Mouse (Mus musculus) brain, embryonic 14.5 days (tissue): ENCODE results near the gene Gm14226.

Experiments used
- CTCF ChIP-seq: fragments of 200-500 bp; IDR thresholded peaks from 2 replicates; pipeline ENCODE4 v1.5.1; 2012; ENCODE audit warnings: inconsistent platforms, mild to moderate bottlenecking, moderate library complexity, borderline replicate concordance; ENCODE audit not compliant: insufficient read depth, insufficient read length; ENCODE audit errors: extremely low read depth
- POLR2A ChIP-seq: fragments of 200-500 bp; IDR thresholded peaks from 2 replicates; pipeline ENCODE4 v1.6.1; 2012; ENCODE audit warnings: mild to moderate bottlenecking, inconsistent platforms, borderline replicate concordance; ENCODE audit not compliant: poor library complexity, insufficient read depth, insufficient read length, severe bottlenecking; ENCODE audit errors: extremely low read depth

DNA sequence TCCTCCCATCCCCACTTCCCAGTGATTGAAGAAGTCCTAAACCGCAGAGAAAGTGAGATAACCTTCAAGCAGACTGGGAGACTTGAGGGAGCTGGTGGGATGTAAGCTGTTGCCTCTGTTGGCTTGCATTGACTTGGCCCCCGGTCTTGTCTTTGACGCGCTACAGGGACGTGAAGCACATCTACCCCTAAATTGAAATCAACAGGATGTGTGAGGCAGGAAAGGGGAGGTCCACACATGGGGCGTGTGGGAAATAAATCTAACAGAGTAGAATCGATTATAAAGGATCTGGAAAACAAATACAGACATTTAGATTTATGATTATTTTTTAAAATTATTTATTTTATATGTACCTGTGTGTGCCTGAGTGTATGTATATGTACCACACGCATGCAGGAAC, 26.7 kb upstream of the Gm14226 start:
- TF ChIP-seq POLR2A (no peak), CTCF (no peak)
